Mouse (Mus musculus): Measurements from ENCODE around the gene Sapcd1.

Sapcd1 gene

GRCm38 (mm10) chr17:34980655-34981054 lies 47.2 kb downstream of the Sapcd1 start:
- no peak for DNase-seq (ENCODE audit: low spot score in 2 of 2)

- no peak for DNase-seq (ENCODE audit: low spot score in 2 of 2)
These were observed 48.2 kb downstream of the Sapcd1 start for GRCm38 (mm10) chr17:34979631-34980030.

GRCm38 (mm10) chr17:34978239-34978638 lies 49.6 kb downstream of the Sapcd1 start:
- no peak for DNase-seq (ENCODE audit: low spot score in 2 of 2)

- DNase-seq (ENCODE audit: low spot score in 2 of 2), result no peak
These were observed 50.8 kb downstream of the Sapcd1 start for GRCm38 (mm10) chr17:34977000-34977399.

All from cerebellum, postnatal 4 days (tissue).